Mouse (Mus musculus) testis, postnatal 10 days (tissue): ENCODE data around the gene Spata13.

ENCODE experiments used
- DNase-seq: peaks from one replicate; pipeline ENCODE4 v3.0.0; 2021; ENCODE audit warnings: low spot score

The Spata13 gene

GRCm38 (mm10) chr14:60676625-60677314 is 43.0 kb downstream of the Spata13 start:
- DNase-seq = no peak

- peak; percentile 83 for DNase-seq
Measured at GRCm38 (mm10) chr14:60682361-60683023, 48.7 kb downstream of the Spata13 start.

GRCm38 (mm10) chr14:60683989-60684388 is 50.2 kb downstream of the Spata13 start:
- DNase-seq = no peak

GRCm38 (mm10) chr14:60686733-60687132 is 52.9 kb downstream of the Spata13 start:
- DNase-seq = no peak

GRCm38 (mm10) chr14:60687241-60687640 is 53.4 kb downstream of the Spata13 start:
- DNase-seq = no peak

GRCm38 (mm10) chr14:60688509-60689205 is 54.9 kb downstream of the Spata13 start:
- DNase-seq = peak; percentile 75

GRCm38 (mm10) chr14:60689768-60690167 is 56.0 kb downstream of the Spata13 start:
- DNase-seq = no peak

GRCm38 (mm10) chr14:60690631-60691030 is 56.8 kb downstream of the Spata13 start:
- DNase-seq = no peak

GRCm38 (mm10) chr14:60693122-60693536 is 59.3 kb downstream of the Spata13 start:
- no peak for DNase-seq

GRCm38 (mm10) chr14:60693666-60694065 is 59.9 kb downstream of the Spata13 start:
- DNase-seq = no peak

- DNase-seq = peak; percentile 87
Measured at GRCm38 (mm10) chr14:60694215-60694997, 60.6 kb downstream of the Spata13 start.

- DNase-seq = no peak
Measured at GRCm38 (mm10) chr14:60697351-60697750, 63.5 kb downstream of the Spata13 start.

- DNase-seq = no peak
Measured at GRCm38 (mm10) chr14:60698980-60699379, 65.2 kb downstream of the Spata13 start.

GRCm38 (mm10) chr14:60702377-60703140 is 68.8 kb downstream of the Spata13 start:
- no peak for DNase-seq

GRCm38 (mm10) chr14:60704510-60704909 is 70.7 kb downstream of the Spata13 start:
- DNase-seq = no peak

- no peak for DNase-seq
Measured at GRCm38 (mm10) chr14:60704961-60705360, 71.2 kb downstream of the Spata13 start.

GRCm38 (mm10) chr14:60709192-60709591 is 75.4 kb downstream of the Spata13 start:
- no peak for DNase-seq

GRCm38 (mm10) chr14:60709749-60710148 is 75.9 kb downstream of the Spata13 start:
- DNase-seq = no peak

- no peak for DNase-seq
Measured at GRCm38 (mm10) chr14:60711161-60711560, 77.4 kb downstream of the Spata13 start.

GRCm38 (mm10) chr14:60711590-60712288 is 77.9 kb downstream of the Spata13 start:
- no peak for DNase-seq
